Mouse (Mus musculus): ENCODE measurements around the gene Rmdn2.

GRCm38 (mm10) chr17:79618455-79618854 lies 6.8 kb downstream of the Rmdn2 start:
- TF ChIP-seq CTCF (IDR thresholded peaks at IDR 0.05; ENCODE audit: extremely low read depth, insufficient read length, insufficient replicate concordance, low read depth, low read length) (no peak), POLR2A (IDR thresholded peaks at IDR 0.05; ENCODE audit: low read depth, low read length) (no peak)

Measured in small intestine, adult 2 months (tissue).